ENCODE assay signal across 7 mouse cellular contexts in genomic region chr6:97506141-97506650, GRCm38 (mm10).
A peak's percentile ranks its signal among the peaks of the same experiment; 100 is the strongest.
DNase-seq lines count a peak whose midpoint lies in the region; ATAC-seq lines count a peak whose summit lies in the region.

No protein-coding gene starts in this region.

- DNase-seq in MEL-GATA-1-ER (ENCODE audit: extremely low read depth, low read depth): peak; percentile 73
- peak; percentile 83 for DNase-seq in adrenal gland, adult 2 months
- peak; percentile 35 to 77 for DNase-seq in frontal cortex, adult 2 months (ENCODE audit: extremely low spot score in 1 of 2, low spot score in 1 of 2)
- peak; percentile 79 to 80 for DNase-seq in heart, postnatal 14 days
- DNase-seq in layer of hippocampus, postnatal 10 days (ENCODE audit: low spot score in 2 of 2): peak; percentile 73 to 81
- DNase-seq in urinary bladder, postnatal 14 days (ENCODE audit: low spot score): peak; percentile 74

- intact Hi-C loops in heart, postnatal 14 days (cut with DNase I): loop anchor here (5.0 kb wide), 1 partner anchor 49 kb away; no protein-coding TSS in a partner anchor

- ATAC-seq in megakaryocyte-erythroid progenitor cell, adult 5-6 weeks (replicated peaks; ENCODE audit: low FRiP score, low TSS enrichment, poor library complexity, severe bottlenecking): peak; percentile 31; the same call in 1 of the 2 replicates

Comparison
In these comparisons a context has a peak if more than half of its experiments do, and no peak if none do; other contexts are left out.
1. Peak in every context shown above with its lines: DNase-seq and ATAC-seq.